Mouse (Mus musculus): ENCODE results near the gene Ankrd36.
"Not testable (repeated sequence)": the region's sequence is repeated elsewhere in the genome, so short reads cannot be mapped to it uniquely, and the experiment has no call there.

The Ankrd36 gene

DNA sequence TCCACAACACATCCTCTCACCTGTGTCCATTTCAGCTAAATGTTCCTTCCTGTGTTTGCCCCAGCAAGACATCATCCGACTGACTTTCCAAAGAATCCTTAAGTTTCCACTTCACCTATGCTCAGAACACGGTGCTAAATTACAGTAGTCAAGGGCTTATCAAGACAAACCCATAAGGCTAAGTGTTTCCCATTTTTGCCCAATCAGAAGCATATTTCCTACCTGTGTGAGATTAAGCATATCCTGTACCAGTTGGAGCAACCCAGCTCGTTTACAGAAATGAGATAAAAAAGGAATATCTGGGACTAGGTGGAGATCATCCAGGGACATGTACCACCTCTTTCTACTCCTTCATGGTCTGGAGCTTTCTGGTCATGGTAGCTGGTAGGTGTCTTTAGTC is 22.8 kb upstream of the Ankrd36 start:
- no peak for DNase-seq (ENCODE audit: low spot score)

GRCm38 (mm10) chr11:5551430-5551829 is 18.1 kb upstream of the Ankrd36 start:
- no peak for DNase-seq (ENCODE audit: low spot score)

DNA sequence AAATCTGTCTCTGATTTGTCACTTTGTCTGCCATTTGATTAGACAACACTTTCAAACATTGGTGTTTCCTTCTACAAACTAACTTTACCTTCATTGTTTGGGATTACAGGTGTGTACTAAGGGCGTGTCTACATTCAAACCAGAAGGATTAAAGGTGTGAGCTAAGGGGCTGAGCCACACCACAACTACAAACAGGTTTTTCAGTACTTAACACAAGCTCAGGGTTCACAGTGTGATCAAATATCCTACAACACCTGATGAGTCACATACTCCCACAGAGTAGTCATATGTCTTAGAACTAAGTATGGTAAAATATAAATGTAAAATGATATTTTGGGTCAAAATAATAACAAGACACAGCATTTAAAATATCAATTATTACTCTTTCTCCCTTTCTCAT is 17.6 kb upstream of the Ankrd36 start:
- no peak for DNase-seq (ENCODE audit: low spot score)

DNA sequence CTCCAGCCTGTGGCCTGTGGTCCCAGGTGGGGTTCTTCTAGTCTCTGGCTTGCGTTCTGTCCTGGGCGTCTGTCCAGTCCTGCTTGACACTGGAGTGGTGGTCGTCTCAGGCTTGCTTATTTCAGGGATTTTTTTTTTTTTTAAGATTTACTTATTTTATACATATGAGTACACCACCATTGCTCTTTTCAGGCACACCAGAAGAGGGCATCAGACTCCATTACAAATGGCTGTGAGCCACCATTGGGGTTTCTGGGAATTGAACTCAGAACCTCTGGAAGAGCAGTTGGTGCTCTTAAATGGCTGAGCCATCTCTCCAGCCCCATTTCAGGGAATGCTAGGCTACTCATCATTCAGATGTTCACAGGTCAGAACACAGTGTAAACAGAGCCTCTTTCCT is 9.2 kb upstream of the Ankrd36 start:
- DNase-seq (ENCODE audit: low spot score): no peak

DNA sequence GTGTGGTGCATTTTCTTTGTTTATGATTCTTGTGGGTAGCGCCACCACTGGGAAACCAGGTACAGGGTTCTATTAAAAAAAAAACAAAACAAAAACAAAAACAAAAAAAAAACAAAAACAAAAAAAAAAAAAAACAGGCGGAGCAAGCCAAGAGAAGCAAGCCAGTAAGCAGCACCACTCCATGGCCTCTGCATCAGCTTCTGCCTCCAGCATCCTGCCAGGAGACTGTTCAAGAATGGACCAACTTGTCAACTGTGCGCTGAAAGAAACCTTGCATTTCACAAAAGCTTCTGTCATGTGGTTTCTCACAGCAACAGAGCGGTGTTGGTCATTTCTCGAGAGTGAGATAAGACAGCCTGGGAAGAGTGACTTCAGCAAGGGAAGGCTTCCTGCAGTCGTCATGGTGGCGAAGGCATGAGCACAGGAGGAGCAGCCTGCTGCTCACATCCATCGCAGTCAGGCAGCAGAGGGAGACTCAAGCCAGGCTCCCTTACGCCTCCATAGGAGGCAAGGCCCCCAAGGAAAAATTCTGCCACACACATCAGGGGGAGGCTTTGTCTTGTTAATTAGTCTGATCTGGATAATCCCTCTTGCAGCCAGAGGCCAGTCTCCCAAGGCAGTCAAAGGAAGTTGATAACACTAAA is 6.7 kb upstream of the Ankrd36 start:
- peak; percentile 59 for DNase-seq (ENCODE audit: low spot score)

- no peak for DNase-seq (ENCODE audit: low spot score)
These were observed 5.6 kb upstream of the Ankrd36 start for GRCm38 (mm10) chr11:5563898-5564297.

GRCm38 (mm10) chr11:5565596-5565995 is 3.9 kb upstream of the Ankrd36 start:
- no peak for DNase-seq (ENCODE audit: low spot score)

DNA sequence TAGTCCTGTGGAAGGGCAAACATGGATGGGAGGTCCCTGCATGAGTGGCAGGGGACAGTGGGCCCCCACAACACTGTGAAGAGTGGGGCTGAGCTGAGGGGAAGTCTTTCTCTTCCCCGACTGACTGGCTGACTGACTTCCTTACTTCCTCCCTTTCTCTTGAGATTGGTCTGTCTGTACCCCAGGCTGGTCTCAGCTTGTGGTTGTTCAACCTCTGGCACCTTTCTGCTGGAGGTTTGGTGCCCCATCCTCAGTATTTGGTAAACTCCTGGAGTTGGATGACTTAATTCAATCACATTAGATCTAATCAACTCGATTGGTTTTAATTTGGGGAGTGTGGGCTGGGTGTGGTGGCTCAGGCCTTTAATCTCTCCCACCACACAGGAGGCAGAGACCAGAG is 3.0 kb upstream of the Ankrd36 start:
- no peak for DNase-seq (ENCODE audit: low spot score)

GRCm38 (mm10) chr11:5567654-5568053 is 1.8 kb upstream of the Ankrd36 start:
- no peak for DNase-seq (ENCODE audit: low spot score)

- no peak for DNase-seq (ENCODE audit: low spot score)
These were observed 1.4 kb upstream of the Ankrd36 start for GRCm38 (mm10) chr11:5568082-5568481.

- no peak for DNase-seq (ENCODE audit: low spot score)
These were observed 2.4 kb downstream of the Ankrd36 start for GRCm38 (mm10) chr11:5571856-5572255.

DNA sequence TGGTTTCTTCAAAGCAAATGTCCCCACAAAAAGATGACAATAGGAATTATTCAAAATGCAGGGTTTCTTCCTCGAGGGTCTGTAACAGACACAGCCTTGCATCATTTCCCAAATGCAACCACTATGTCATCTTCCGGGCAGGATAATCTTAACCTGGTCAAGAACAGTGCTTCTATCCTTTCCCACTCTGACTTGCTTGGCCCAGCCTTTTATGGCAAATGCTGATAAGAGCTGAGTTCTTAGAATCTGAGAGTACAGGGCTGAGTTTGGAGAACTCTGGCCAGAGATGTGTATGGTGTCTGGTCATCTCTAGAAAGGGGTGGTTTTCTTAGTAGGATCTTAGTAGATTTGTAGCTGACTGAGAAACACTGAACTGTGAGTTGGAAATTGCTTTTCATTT is 4.3 kb downstream of the Ankrd36 start:
- DNase-seq (ENCODE audit: low spot score): no peak

- no peak for DNase-seq (ENCODE audit: low spot score)
These were observed 5.6 kb downstream of the Ankrd36 start for GRCm38 (mm10) chr11:5575046-5575445.

DNA sequence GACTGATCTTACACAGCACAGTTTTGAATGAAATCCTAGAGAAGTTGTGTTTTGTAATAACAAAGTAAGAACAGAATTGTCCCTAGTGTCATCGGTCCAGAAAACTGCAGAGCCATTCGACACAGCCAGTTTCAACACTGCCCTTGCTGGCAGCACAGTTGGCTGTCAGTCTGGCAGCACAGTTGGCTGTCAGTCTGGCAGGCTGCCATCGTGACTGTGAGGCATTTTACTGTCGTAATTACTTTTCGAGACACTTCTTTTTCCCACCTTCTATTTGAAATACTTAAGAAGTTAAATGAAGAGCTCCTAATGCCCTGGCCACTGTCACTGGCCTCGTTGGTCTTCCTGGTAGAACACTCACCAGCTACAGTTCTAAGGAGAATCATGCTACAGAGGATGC is 22.9 kb downstream of the Ankrd36 start:
- DNase-seq (ENCODE audit: low spot score): no peak

GRCm38 (mm10) chr11:5595381-5595791 is 25.9 kb downstream of the Ankrd36 start:
- no peak for DNase-seq (ENCODE audit: low spot score)

- DNase-seq (ENCODE audit: low spot score): no peak
These were observed 26.3 kb downstream of the Ankrd36 start for GRCm38 (mm10) chr11:5595792-5596191.

- no peak for DNase-seq (ENCODE audit: low spot score)
These were observed 27.3 kb downstream of the Ankrd36 start for GRCm38 (mm10) chr11:5596756-5597155.

- DNase-seq (ENCODE audit: low spot score): no peak
These were observed 35.9 kb downstream of the Ankrd36 start for GRCm38 (mm10) chr11:5605421-5605820.

DNA sequence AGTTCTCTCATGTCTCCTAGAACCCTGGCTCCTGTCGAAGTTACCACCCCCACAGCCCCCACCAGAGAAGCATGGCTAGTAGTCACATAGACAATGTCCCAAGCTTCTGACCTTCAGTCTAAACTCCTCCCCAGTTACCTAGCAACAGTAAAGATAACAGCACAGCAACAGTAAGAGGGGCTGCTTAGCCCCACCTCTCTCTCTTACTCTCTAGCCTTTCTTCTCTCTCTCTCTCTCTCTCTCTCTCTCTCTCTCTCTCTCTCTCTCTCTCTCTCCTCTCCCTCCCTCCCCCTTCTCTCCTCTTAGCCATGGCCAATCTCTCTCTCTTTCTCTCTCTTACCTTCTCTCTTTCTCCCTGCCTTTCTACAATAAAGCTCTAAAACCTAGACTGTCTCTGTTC is 42.4 kb downstream of the Ankrd36 start:
- DNase-seq (ENCODE audit: low spot score): not testable (repeated sequence)

- no peak for DNase-seq (ENCODE audit: low spot score)
These were observed 45.0 kb downstream of the Ankrd36 start for GRCm38 (mm10) chr11:5614453-5614852.

DNA sequence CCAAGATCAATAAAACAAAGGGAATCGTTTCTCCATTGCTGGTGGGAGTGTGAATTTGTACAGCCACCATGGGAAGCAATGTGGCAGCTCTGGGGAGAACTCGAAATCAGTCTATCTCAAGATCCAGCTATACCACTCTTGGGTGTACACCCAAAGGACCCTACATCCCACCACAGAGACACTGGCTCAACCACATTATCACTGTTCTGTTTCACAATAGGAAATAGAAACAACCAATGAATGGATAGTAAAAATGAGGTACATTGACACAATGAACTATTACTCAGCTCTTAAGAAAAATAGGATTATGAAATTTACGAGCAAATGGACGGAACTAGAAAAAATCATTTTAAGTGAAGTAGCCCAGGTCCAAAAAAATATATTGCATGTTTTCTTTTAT is 55.6 kb downstream of the Ankrd36 start:
- no peak for DNase-seq (ENCODE audit: low spot score)

DNA sequence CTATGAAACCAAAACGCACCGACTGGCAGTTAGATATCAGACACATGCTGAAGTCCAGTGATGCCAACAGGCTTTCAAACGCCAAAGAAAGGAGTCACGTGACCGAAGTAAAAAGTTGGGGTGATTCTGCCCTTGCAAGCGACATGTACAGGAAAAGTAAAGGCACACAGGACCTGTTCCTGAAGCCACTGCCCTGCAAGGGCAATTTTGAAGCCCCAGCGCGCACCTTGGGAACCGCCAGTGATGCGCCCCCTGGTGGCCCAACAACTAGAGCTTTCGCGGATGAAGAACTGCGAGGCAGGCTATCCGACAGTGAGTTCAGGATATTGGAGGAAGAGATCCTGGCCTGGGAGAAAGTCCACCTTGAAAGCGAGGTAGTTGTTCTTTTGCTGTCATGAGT is 59.5 kb downstream of the Ankrd36 start:
- DNase-seq (ENCODE audit: low spot score): peak; percentile 85

- no peak for DNase-seq (ENCODE audit: low spot score)
These were observed 73.6 kb downstream of the Ankrd36 start for GRCm38 (mm10) chr11:5643085-5643484.

DNA sequence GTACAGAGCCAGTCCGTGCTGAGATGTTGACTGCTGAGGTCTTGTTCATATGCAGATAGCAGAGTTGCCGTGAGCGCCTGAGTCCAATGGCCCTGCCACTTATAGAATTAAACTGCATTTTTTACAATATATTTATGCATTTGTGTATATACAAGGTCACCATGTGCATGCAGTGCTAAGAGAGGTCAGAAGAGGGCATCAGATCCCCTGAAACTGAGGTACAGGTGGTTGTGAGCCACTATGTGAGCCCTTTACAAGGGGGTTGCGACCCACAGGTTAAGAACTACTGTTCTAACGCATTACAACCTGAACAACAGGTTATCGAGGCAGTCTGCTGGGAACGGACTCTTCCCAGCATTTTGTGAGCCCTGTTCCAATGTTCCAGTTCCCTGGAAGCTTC is 80.8 kb downstream of the Ankrd36 start:
- peak; percentile 18 for DNase-seq (ENCODE audit: low spot score)

DNA sequence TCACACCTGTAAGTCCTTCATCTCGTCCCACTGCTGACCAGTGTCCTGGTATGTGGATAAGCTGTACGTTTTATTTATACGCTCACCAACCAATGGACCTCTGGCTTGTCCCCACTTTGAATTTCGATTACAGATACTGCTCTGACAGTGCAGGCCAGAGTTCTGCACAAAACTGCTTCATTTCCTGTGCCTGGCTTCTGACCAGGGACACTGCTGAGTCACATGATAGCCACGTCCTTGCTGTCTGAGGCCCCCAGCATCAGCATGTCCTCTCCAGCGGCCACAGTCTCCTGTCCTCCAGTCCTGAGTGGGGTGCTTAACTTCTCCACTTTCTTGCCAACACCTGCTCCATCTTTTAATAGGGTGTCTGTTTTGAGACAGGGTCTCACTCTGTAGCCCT is 113.1 kb downstream of the Ankrd36 start:
- no peak for DNase-seq (ENCODE audit: low spot score)

Data from retina, embryonic 14.5 days (tissue).